Mouse (Mus musculus) intestine, embryonic 14.5 days (tissue): Measurements from ENCODE around the gene Jagn1. TPM values are rescaled to one million over a fixed set of nuclear protein-coding genes. Genes with fewer than 3 reads are reported as not detected.
A peak's percentile ranks its signal among the peaks of the same experiment; 100 is the strongest.

Experiments used
- ATAC-seq: fragments of 200-750 bp; cut with Nextera tagmentation; replicated peaks from 2 replicates; pipeline ENCODE4 v1.8.0; 2017; ENCODE audit warnings: low read depth, moderate number of reproducible peaks, moderate TSS enrichment, moderate library complexity; ENCODE audit not compliant: low FRiP score, low TSS enrichment
- DNase-seq: peaks from one replicate; pipeline ENCODE4 v3.0.0-alpha.2; 2018; ENCODE audit warnings: low spot score
- H3K27ac ChIP-seq: fragments of 300-500 bp; sonication (generic); 2 replicates; pipeline ENCODE4 v1.5.1; 2014; ENCODE audit warnings: low read depth, mild to moderate bottlenecking, control low read depth
- H3K27me3 ChIP-seq: fragments of 300-500 bp; sonication (generic); replicated peaks from 2 replicates; pipeline ENCODE4 v1.6.1; 2014; ENCODE audit warnings: low read length, control low read depth; ENCODE audit not compliant: control insufficient read depth, insufficient read depth
- H3K36me3 ChIP-seq: fragments of 300-500 bp; sonication (generic); 2 replicates; pipeline ENCODE4 v1.6.1; 2014; ENCODE audit warnings: low read length, control low read depth; ENCODE audit not compliant: control insufficient read depth, insufficient read depth
- H3K4me1 ChIP-seq: fragments of 300-500 bp; sonication (generic); replicated peaks from 2 replicates; pipeline ENCODE4 v1.6.1; 2014; ENCODE audit warnings: low read length, control low read depth, mixed read lengths; ENCODE audit not compliant: control insufficient read depth, insufficient read depth
- H3K4me2 ChIP-seq: fragments of 300-500 bp; sonication (generic); 2 replicates; pipeline ENCODE4 v1.6.1; 2014; ENCODE audit warnings: low read length
- H3K4me3 ChIP-seq: fragments of 300-500 bp; sonication (generic); 2 replicates; pipeline ENCODE4 v1.5.1; 2014; ENCODE audit warnings: low read depth, low read length, control low read depth, mixed read lengths
- H3K9ac ChIP-seq: fragments of 300-500 bp; sonication (generic); 2 replicates; pipeline ENCODE4 v1.6.1; 2014; ENCODE audit warnings: mild to moderate bottlenecking, low read length
- H3K9me3 ChIP-seq: fragments of 300-500 bp; sonication (generic); 2 replicates; pipeline ENCODE4 v1.6.1; 2016; ENCODE audit warnings: low read length, control low read depth; ENCODE audit not compliant: control insufficient read depth
- WGBS: fragments of 180-500 bp; shearing (Covaris S2); extraction: QIAGEN DNeasy Blood & Tissue Kit; methylation state at CpG from one replicate; pipeline ENCODE4 v1.1.7; 2014; 5-methylcytosine and 5-hydroxymethylcytosine counted together
- microRNA-seq: library from miRNA; unstranded; fragments of <30 nt; microRNA quantifications from one replicate; pipeline ENCODE4, GENCODE M21; 2016
- polyA plus RNA-seq: library from polyadenylated mRNA; unstranded; fragments of >200 nt; fragmentation: Nextera tagmentation; extraction: Ambion mirVana; gene quantifications from 2 replicates; pipeline ENCODE4 v1.2.1, GENCODE M21; 2014

The Jagn1 gene
- polyA plus RNA-seq, 1 experiment from 2014 or later, result 80.0 TPM

GRCm38 (mm10) chr6:113483729-113484128 is 41.4 kb downstream of the Jagn1 start:
- WGBS, result 9% methylated on average over 10 of the region's 10 CpGs

GRCm38 (mm10) chr6:113487125-113487576 is 44.8 kb downstream of the Jagn1 start:
- DNase-seq (no peak), ATAC-seq (no peak)
- Histone ChIP-seq H3K27ac (no peak overlapping the region), H3K4me1 (peaks cover 11% of the 10 kb centered on the region; the same call in 1 of the 2 replicates), H3K27me3 (peaks cover 5% of the 10 kb centered on the region; the same call in 1 of the 2 replicates), H3K9ac (no peak overlapping the region), H3K36me3 (peaks cover 9% of the 10 kb centered on the region; the same call in 1 of the 2 replicates), H3K4me2 (no peak overlapping the region), H3K4me3 (no peak overlapping the region), H3K9me3 (no peaks in the 10 kb centered on the region)
- 53% methylated on average over 7 of the region's 7 CpGs for WGBS

More at GRCm38 (mm10) chr6:113483729-113484128, 41.4 kb downstream of the Jagn1 start:
- Histone ChIP-seq H3K27ac (peak overlapping the region; percentile 57), H3K4me3 (peak overlapping the region; percentile 44), H3K9ac (peak overlapping the region; percentile 59), H3K9me3 (no peaks in the 10 kb centered on the region), H3K27me3 (peaks cover 24% of the 10 kb centered on the region), H3K4me1 (peaks cover 11% of the 10 kb centered on the region; the same call in 1 of the 2 replicates), H3K36me3 (no peaks in the 10 kb centered on the region), H3K4me2 (peak overlapping the region; percentile 88)
- DNase-seq (peak; percentile 57), ATAC-seq (peak; percentile 25; the same call in 1 of the 2 replicates)

GRCm38 (mm10) chr6:113489410-113489809 is 47.0 kb downstream of the Jagn1 start:
- no peak overlapping the region for H3K4me2 ChIP-seq
- H3K9ac ChIP-seq, result no peak overlapping the region
- DNase-seq (no peak), ATAC-seq (no peak)
- H3K4me3 ChIP-seq, result no peak overlapping the region
- 94% methylated on average over 14 of the region's 14 CpGs for WGBS
- peaks cover 9% of the 10 kb centered on the region; the same call in 1 of the 2 replicates for H3K36me3 ChIP-seq
- H3K4me1 ChIP-seq, result peaks cover 3% of the 10 kb centered on the region; the same call in 1 of the 2 replicates
- H3K27ac ChIP-seq, result no peak overlapping the region
- H3K27me3 ChIP-seq, result no peaks in the 10 kb centered on the region; the same call in 1 of the 2 replicates
- no peaks in the 10 kb centered on the region for H3K9me3 ChIP-seq

GRCm38 (mm10) chr6:113492101-113492864 is 49.9 kb downstream of the Jagn1 start:
- Histone ChIP-seq H3K27ac (no peak overlapping the region), H3K4me3 (no peak overlapping the region), H3K9me3 (no peaks in the 10 kb centered on the region), H3K36me3 (peaks cover 9% of the 10 kb centered on the region; the same call in 1 of the 2 replicates), H3K4me1 (peaks cover 4% of the 10 kb centered on the region; the same call in 1 of the 2 replicates), H3K4me2 (no peak overlapping the region), H3K27me3 (peaks cover 24% of the 10 kb centered on the region), H3K9ac (no peak overlapping the region)
- 79% methylated on average over 24 of the region's 24 CpGs for WGBS
- DNase-seq, result no peak
- no peak for ATAC-seq

- Histone ChIP-seq H3K4me1 (peaks cover 4% of the 10 kb centered on the region; the same call in 1 of the 2 replicates), H3K36me3 (peaks cover 9% of the 10 kb centered on the region; the same call in 1 of the 2 replicates), H3K4me2 (peak overlapping the region; percentile 71), H3K27ac (no peak overlapping the region), H3K9ac (peak overlapping the region; percentile 48), H3K4me3 (peak overlapping the region; percentile 43), H3K9me3 (no peaks in the 10 kb centered on the region), H3K27me3 (peaks cover 24% of the 10 kb centered on the region)
- ATAC-seq (peak; percentile 82), DNase-seq (peak; percentile 82)
- under 1% methylated on average over 52 of the region's 54 CpGs for WGBS
Observed at GRCm38 (mm10) chr6:113494258-113494788, 52.0 kb downstream of the Jagn1 start.

GRCm38 (mm10) chr6:113495071-113495675 is 52.8 kb downstream of the Jagn1 start:
- H3K4me3 ChIP-seq, result peak overlapping the region; percentile 43
- DNase-seq, result no peak
- H3K36me3 ChIP-seq, result 0 out of 2 replicates have a peak, but pooled peaks cover under 1% of the 10 kb centered on the region
- no peaks in the 10 kb centered on the region for H3K9me3 ChIP-seq
- no peak overlapping the region for H3K27ac ChIP-seq
- ATAC-seq, result no peak
- H3K4me2 ChIP-seq, result peak overlapping the region; percentile 71
- peaks cover 4% of the 10 kb centered on the region; the same call in 1 of the 2 replicates for H3K4me1 ChIP-seq
- H3K9ac ChIP-seq, result peak overlapping the region; percentile 48; the same call in 1 of the 2 replicates
- WGBS, result 37% methylated on average over 28 of the region's 28 CpGs
- H3K27me3 ChIP-seq, result peaks cover 28% of the 10 kb centered on the region

Small RNA genes within 50 kb of the gene (microRNA-seq; reads per million reads assigned to microRNA genes)
- gene Gm24387, result not detected

Other genes starting within 250 kb of the Jagn1 start
- 1.1 and 1.2 TPM in 2 replicates for gene Lhfpl4, start 247.2 kb upstream of the Jagn1 start, polyA plus RNA-seq
- 36.3 and 40.8 TPM in 2 replicates for gene Mtmr14, start 204.7 kb upstream of the Jagn1 start, polyA plus RNA-seq
- 0.05 and 0.12 TPM in 2 replicates for gene Cpne9, start 160.3 kb upstream of the Jagn1 start, polyA plus RNA-seq
- gene Brpf1, start 135.4 kb upstream of the Jagn1 start, polyA plus RNA-seq, result 21.0 and 21.6 TPM in 2 replicates
- 12.7 and 14.2 TPM in 2 replicates for gene Ogg1, start 115.6 kb upstream of the Jagn1 start, polyA plus RNA-seq
- 94.8 and 101 TPM in 2 replicates for gene Camk1, start 98.6 kb upstream of the Jagn1 start, polyA plus RNA-seq
- 50.5 and 53.4 TPM in 2 replicates for gene Tada3, start 64.7 kb upstream of the Jagn1 start, polyA plus RNA-seq
- 221 and 234 TPM in 2 replicates for gene Arpc4, start 64.5 kb upstream of the Jagn1 start, polyA plus RNA-seq
- 2.5 and 4.0 TPM in 2 replicates for gene Ttll3, start 53.3 kb upstream of the Jagn1 start, polyA plus RNA-seq
- 21.9 and 27.4 TPM in 2 replicates for gene Rpusd3, start 23.2 kb upstream of the Jagn1 start, polyA plus RNA-seq
- 2.2 and 3.1 TPM in 2 replicates for gene Cidec, start 6.8 kb upstream of the Jagn1 start, polyA plus RNA-seq
- 8.4 and 9.0 TPM in 2 replicates for gene Il17re, start 15.9 kb downstream of the Jagn1 start, polyA plus RNA-seq
- 15.3 and 18.5 TPM in 2 replicates for gene Il17rc, start 28.9 kb downstream of the Jagn1 start, polyA plus RNA-seq
- 20.1 and 20.2 TPM in 2 replicates for gene Creld1, start 40.7 kb downstream of the Jagn1 start, polyA plus RNA-seq
- 0.26 and 0.32 TPM in 2 replicates for gene Prrt3, start 59.4 kb downstream of the Jagn1 start, polyA plus RNA-seq
- 84.7 and 89.7 TPM in 2 replicates for gene Emc3, start 89.1 kb downstream of the Jagn1 start, polyA plus RNA-seq
- gene Fancd2, start 89.1 kb downstream of the Jagn1 start, polyA plus RNA-seq, result 13.1 and 13.9 TPM in 2 replicates
- 0.20 and 0.22 TPM in 2 replicates for gene Fancd2os, start 158.1 kb downstream of the Jagn1 start, polyA plus RNA-seq
- 238 and 245 TPM in 2 replicates for gene Brk1, start 162.2 kb downstream of the Jagn1 start, polyA plus RNA-seq
- 41.6 and 45.1 TPM in 2 replicates for gene Vhl, start 181.4 kb downstream of the Jagn1 start, polyA plus RNA-seq
- gene Irak2, start 195.9 kb downstream of the Jagn1 start, polyA plus RNA-seq, result 5.7 and 8.2 TPM in 2 replicates